Mouse (Mus musculus): Measurements from ENCODE around the gene Lemd2.

DNA sequence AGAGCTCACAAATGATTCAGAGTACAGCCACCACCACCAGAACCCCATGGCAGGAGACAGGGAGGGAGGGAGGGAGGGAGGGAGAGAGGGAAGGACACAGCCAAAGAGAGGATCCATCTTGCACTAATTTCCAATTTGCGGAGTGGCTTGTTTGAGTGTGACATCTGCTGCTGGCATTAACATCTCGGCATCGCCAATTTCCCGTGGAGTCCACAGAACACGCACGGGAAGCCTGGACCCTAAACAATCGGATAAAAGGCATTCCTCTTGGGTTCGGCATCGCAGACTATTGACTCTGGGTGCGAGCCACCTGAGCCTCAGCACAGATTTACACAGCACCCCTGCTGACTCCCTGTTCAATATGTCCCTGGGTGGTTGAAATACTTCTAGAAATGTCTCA, 21.5 kb upstream of the Lemd2 start:
- TF ChIP-seq EP300 (IDR thresholded peaks at IDR 0.05; ENCODE audit: low read depth), result no peak
- no peak for TF ChIP-seq CTCF (IDR thresholded peaks at IDR 0.05; ENCODE audit: low read depth)
